ENCODE assay signal across 19 mouse cellular contexts in genomic region chr1:132582998-132583604, GRCm38 (mm10). TPM values are rescaled to one million over a fixed set of nuclear protein-coding genes. Genes with fewer than 3 reads are reported as not detected.
DNase-seq lines count a peak whose midpoint lies in the region; ATAC-seq lines count a peak whose summit lies in the region.
"Had no signal": no experiment of that assay in that cellular context is flagged by ENCODE, and none has a peak within 500 bp of the region (broad histone marks: within the 10 kb centered on the region; RNA-seq: fewer than 3 reads in every experiment).

No protein-coding gene starts in this region.

- peaks cover 34% of the 10 kb centered on the region for H3K4me1 ChIP-seq in forebrain, embryonic 11.5 days (replicated peaks; ENCODE audit: control insufficient read depth, insufficient read depth, low read length)
- H3K4me1 ChIP-seq in hindbrain, embryonic 13.5 days (replicated peaks): peaks cover 82% of the 10 kb centered on the region
- peaks cover 69% of the 10 kb centered on the region for H3K4me1 ChIP-seq in midbrain, embryonic 15.5 days
- H3K4me1 ChIP-seq: liver, embryonic 15.5 days had no signal

- ATAC-seq in forebrain, embryonic 11.5 days (replicated peaks; ENCODE audit: low FRiP score): no peak
- peak; percentile 15; the same call in 1 of the 2 replicates for ATAC-seq in hindbrain, embryonic 13.5 days (ENCODE audit: low FRiP score)
- ATAC-seq in midbrain, embryonic 15.5 days (replicated peaks): peak; percentile 12; the same call in 1 of the 2 replicates

- no peaks in the 10 kb centered on the region for H3K27me3 ChIP-seq in forebrain, embryonic 11.5 days (ENCODE audit: control insufficient read depth, insufficient read depth, low read length)
- no peaks in the 10 kb centered on the region for H3K27me3 ChIP-seq in hindbrain, embryonic 13.5 days
- no peaks in the 10 kb centered on the region for H3K27me3 ChIP-seq in midbrain, embryonic 15.5 days (replicated peaks)
- H3K27me3 ChIP-seq: limb, embryonic 12.5 days; liver, embryonic 15.5 days had no signal

- no peaks in the 10 kb centered on the region for H3K9me3 ChIP-seq in forebrain, embryonic 11.5 days (ENCODE audit: control insufficient read depth, low read length)
- no peaks in the 10 kb centered on the region for H3K9me3 ChIP-seq in hindbrain, embryonic 13.5 days
- no peaks in the 10 kb centered on the region for H3K9me3 ChIP-seq in midbrain, embryonic 15.5 days
- H3K9me3 ChIP-seq: heart, embryonic 10.5 days; limb, embryonic 12.5 days; liver, embryonic 15.5 days had no signal

- no peak overlapping the region for H3K4me3 ChIP-seq in forebrain, embryonic 11.5 days (ENCODE audit: low read depth, low read length)
- H3K4me3 ChIP-seq in hindbrain, embryonic 13.5 days: no peak overlapping the region
- H3K4me3 ChIP-seq in midbrain, embryonic 15.5 days: no peak overlapping the region
- H3K4me3 ChIP-seq: erythroblast, embryonic 14.5 days; gastrocnemius, adult 2 months; heart, embryonic 10.5 days; left cerebral cortex, adult 2 months; limb, embryonic 12.5 days; liver, embryonic 15.5 days; myocyte had no signal

- H3K4me2 ChIP-seq in forebrain, embryonic 11.5 days (ENCODE audit: low read depth, low read length, severe bottlenecking): no peak overlapping the region
- no peak overlapping the region for H3K4me2 ChIP-seq in hindbrain, embryonic 13.5 days
- no peak overlapping the region for H3K4me2 ChIP-seq in midbrain, embryonic 15.5 days
- H3K4me2 ChIP-seq: limb, embryonic 12.5 days; liver, embryonic 15.5 days had no signal

- H3K36me3 ChIP-seq in forebrain, embryonic 11.5 days (ENCODE audit: control insufficient read depth, insufficient read depth, low read length): no peaks in the 10 kb centered on the region
- H3K36me3 ChIP-seq in hindbrain, embryonic 13.5 days: peaks cover 34% of the 10 kb centered on the region
- no peaks in the 10 kb centered on the region for H3K36me3 ChIP-seq in midbrain, embryonic 15.5 days (replicated peaks)
- H3K36me3 ChIP-seq: heart, embryonic 10.5 days; limb, embryonic 12.5 days; liver, embryonic 15.5 days had no signal

- WGBS in forebrain, embryonic 11.5 days: 84% methylated on average over 18 of the region's 18 CpGs
- 76% methylated on average over 18 of the region's 18 CpGs for WGBS in hindbrain, embryonic 13.5 days
- 55% methylated on average over 18 of the region's 18 CpGs for WGBS in midbrain, embryonic 15.5 days

- H3K27ac ChIP-seq in forebrain, embryonic 11.5 days (ENCODE audit: low read depth, low read length): peak overlapping the region; percentile 78
- peak overlapping the region; percentile 92 for H3K27ac ChIP-seq in hindbrain, embryonic 13.5 days
- peak overlapping the region; percentile 88 for H3K27ac ChIP-seq in midbrain, embryonic 15.5 days
- H3K27ac ChIP-seq: gastrocnemius, adult 2 months; heart, embryonic 10.5 days; left cerebral cortex, adult 2 months; limb, embryonic 12.5 days; liver, embryonic 15.5 days had no signal

- DNase-seq in brain, adult 2 months (ENCODE audit: low read depth, low spot score): peak; percentile 56
- no peak for DNase-seq in forebrain, embryonic 11.5 days (ENCODE audit: low spot score)
- DNase-seq in kidney, postnatal 4 days: no peak
- DNase-seq in lung, postnatal 36 days: no peak
- no peak for DNase-seq in gastrocnemius, postnatal 25 days
- DNase-seq in cerebellum, postnatal 14 days: no peak
- DNase-seq: adrenal gland, postnatal 14 days; gastrocnemius, adult 2 months; kidney, adult 2 months had no signal

- peak overlapping the region; percentile 39; the same call in 1 of the 2 replicates for H3K9ac ChIP-seq in forebrain, embryonic 11.5 days (ENCODE audit: low read length)
- peak overlapping the region; percentile 58 for H3K9ac ChIP-seq in hindbrain, embryonic 13.5 days
- H3K9ac ChIP-seq in midbrain, embryonic 15.5 days: peak overlapping the region; percentile 9; the same call in 1 of the 2 replicates
- H3K9ac ChIP-seq: limb, embryonic 12.5 days; liver, embryonic 15.5 days had no signal

RNA-seq across cellular contexts. Expression of gene Cntn2, which starts 40.0 kb away (rescaled TPM):
- 15.3 and 16.9 TPM in 2 replicates for polyA plus RNA-seq in forebrain, embryonic 11.5 days (2014; fragmentation: Nextera tagmentation; extraction: Ambion mirVana)
- 57.6 and 67.5 TPM in 2 replicates for polyA plus RNA-seq in hindbrain, embryonic 13.5 days (2015; fragmentation: Nextera tagmentation; extraction: Ambion mirVana)
- 38.9 and 44.0 TPM in 2 replicates for polyA plus RNA-seq in midbrain, embryonic 15.5 days (2015; fragmentation: Nextera tagmentation; extraction: Ambion mirVana)
- total RNA-seq in gastrocnemius, postnatal 25 days (2021): under 1 TPM; 0.05 to 0.35 TPM
- polyA plus RNA-seq: C2C12; myocyte; spleen, adult 2 months had no signal
